Mouse (Mus musculus) brain, embryonic 14.5 days (tissue): ENCODE data around the gene Anapc15.

ENCODE experiments used
- CTCF ChIP-seq: fragments of 200-500 bp; IDR thresholded peaks from 2 replicates; pipeline ENCODE4 v1.5.1; 2012; ENCODE audit warnings: inconsistent platforms, mild to moderate bottlenecking, moderate library complexity, borderline replicate concordance; ENCODE audit not compliant: insufficient read depth, insufficient read length; ENCODE audit errors: extremely low read depth
- POLR2A ChIP-seq: fragments of 200-500 bp; IDR thresholded peaks from 2 replicates; pipeline ENCODE4 v1.6.1; 2012; ENCODE audit warnings: mild to moderate bottlenecking, inconsistent platforms, borderline replicate concordance; ENCODE audit not compliant: poor library complexity, insufficient read depth, insufficient read length, severe bottlenecking; ENCODE audit errors: extremely low read depth

DNA sequence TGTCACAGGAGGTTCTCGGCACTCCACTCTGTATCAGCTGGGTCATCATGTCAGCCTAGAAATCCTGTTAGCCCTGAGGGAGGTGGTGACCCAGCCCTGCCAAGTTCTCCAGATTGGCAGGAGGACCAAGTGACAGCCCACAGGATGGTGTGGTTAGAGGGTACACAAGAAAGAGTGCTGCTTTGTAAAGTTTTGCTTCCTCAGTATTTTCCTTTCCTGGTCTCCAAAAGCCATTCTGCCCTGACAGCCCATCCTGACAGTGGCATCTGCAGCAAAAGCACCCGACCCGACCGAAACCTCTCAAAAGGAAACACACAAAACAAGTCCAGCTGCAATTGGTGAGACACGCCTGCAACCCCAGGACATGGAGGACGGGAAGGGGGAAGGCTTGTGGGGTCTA, 19.3 kb upstream of the Anapc15 start:
- no peak for TF ChIP-seq POLR2A
- no peak for TF ChIP-seq CTCF
